Comparison of ENCODE assay signal across 26 mouse cellular contexts in genomic region chr8:45821650-45822049, GRCm38 (mm10).
DNase-seq lines count a peak whose midpoint lies in the region; ATAC-seq and TF ChIP-seq lines count a peak whose summit lies in the region.
"Had no signal": no experiment of that assay in that cellular context is flagged by ENCODE, and none has a peak within 500 bp of the region (broad histone marks: within the 10 kb centered on the region; RNA-seq: fewer than 3 reads in every experiment).

No protein-coding gene starts in this region.

- H3K27ac ChIP-seq in heart, postnatal 0 days (ENCODE audit: low read depth), result peak overlapping the region; percentile 48
- H3K27ac ChIP-seq in heart, embryonic 11.5 days (ENCODE audit: low read depth, low read length), result no peak overlapping the region
- 0 out of 2 replicates have a peak overlapping the region, but pooled peaks have one; percentile 29 for H3K27ac ChIP-seq in limb, embryonic 12.5 days
- H3K27ac ChIP-seq in limb, embryonic 10.5 days, result no peak overlapping the region
- no peak overlapping the region for H3K27ac ChIP-seq in limb, embryonic 14.5 days (replicated peaks; ENCODE audit: low read depth, low read length)
- H3K27ac ChIP-seq in forebrain, embryonic 11.5 days (ENCODE audit: low read depth, low read length), result no peak overlapping the region
- H3K27ac ChIP-seq: embryonic facial prominence, embryonic 15.5 days; forebrain, embryonic 15.5 days; hindbrain, embryonic 15.5 days; neural tube, embryonic 13.5 days had no signal

- no peak overlapping the region for H3K4me2 ChIP-seq in heart, postnatal 0 days (ENCODE audit: low read depth, low read length)
- no peak overlapping the region for H3K4me2 ChIP-seq in heart, embryonic 11.5 days
- H3K4me2 ChIP-seq in limb, embryonic 12.5 days, result no peak overlapping the region
- no peak overlapping the region for H3K4me2 ChIP-seq in limb, embryonic 14.5 days (replicated peaks; ENCODE audit: low read depth, low read length, severe bottlenecking)
- H3K4me2 ChIP-seq in forebrain, embryonic 11.5 days (ENCODE audit: low read depth, low read length, severe bottlenecking), result no peak overlapping the region
- H3K4me2 ChIP-seq: embryonic facial prominence, embryonic 15.5 days; forebrain, embryonic 15.5 days; hindbrain, embryonic 15.5 days; neural tube, embryonic 13.5 days had no signal

- no peaks in the 10 kb centered on the region for H3K4me1 ChIP-seq in heart, postnatal 0 days (ENCODE audit: control insufficient read depth, insufficient read depth)
- H3K4me1 ChIP-seq in heart, embryonic 11.5 days (ENCODE audit: control insufficient read depth, insufficient read depth, low read length), result no peaks in the 10 kb centered on the region
- H3K4me1 ChIP-seq in limb, embryonic 12.5 days (replicated peaks), result peaks cover 34% of the 10 kb centered on the region
- peaks cover 5% of the 10 kb centered on the region; the same call in 1 of the 2 replicates for H3K4me1 ChIP-seq in limb, embryonic 10.5 days
- peaks cover 8% of the 10 kb centered on the region; the same call in 1 of the 2 replicates for H3K4me1 ChIP-seq in limb, embryonic 14.5 days (ENCODE audit: control insufficient read depth, insufficient read depth, low read length)
- H3K4me1 ChIP-seq in forebrain, embryonic 11.5 days (replicated peaks; ENCODE audit: control insufficient read depth, insufficient read depth, low read length), result no peaks in the 10 kb centered on the region
- H3K4me1 ChIP-seq: forebrain, embryonic 15.5 days; hindbrain, embryonic 15.5 days; neural tube, embryonic 13.5 days had no signal

- WGBS in heart, postnatal 0 days, result 49% methylated on average over 5 of the region's 5 CpGs
- WGBS in heart, embryonic 11.5 days (ENCODE audit: insufficient replicate concordance), result 73% methylated on average over 5 of the region's 5 CpGs
- 73% methylated on average over 5 of the region's 5 CpGs for WGBS in limb, embryonic 12.5 days
- 77% methylated on average over 5 of the region's 5 CpGs for WGBS in limb, embryonic 10.5 days
- 49% methylated on average over 5 of the region's 5 CpGs for WGBS in limb, embryonic 14.5 days
- WGBS in forebrain, embryonic 11.5 days, result 90% methylated on average over 5 of the region's 5 CpGs

- H3K9ac ChIP-seq in heart, postnatal 0 days (replicated peaks; ENCODE audit: low read depth, low read length), result no peak overlapping the region
- H3K9ac ChIP-seq in heart, embryonic 11.5 days (ENCODE audit: low read depth, low read length), result no peak overlapping the region
- no peak overlapping the region for H3K9ac ChIP-seq in limb, embryonic 12.5 days (replicated peaks)
- H3K9ac ChIP-seq in limb, embryonic 14.5 days (ENCODE audit: low read depth, low read length, severe bottlenecking), result no peak overlapping the region
- H3K9ac ChIP-seq in forebrain, embryonic 11.5 days (ENCODE audit: low read length), result no peak overlapping the region
- H3K9ac ChIP-seq: embryonic facial prominence, embryonic 15.5 days; forebrain, embryonic 15.5 days; hindbrain, embryonic 15.5 days; neural tube, embryonic 13.5 days had no signal

- DNase-seq in heart, postnatal 0 days (ENCODE audit: low spot score), result no peak
- no peak for DNase-seq in limb, embryonic 10.5 days (ENCODE audit: low spot score)
- peak; percentile 26 for DNase-seq in Muller cell, postnatal 12 days (ENCODE audit: inconsistent ontology term)
- peak; percentile 31 for DNase-seq in limb, embryonic 14.5 days (ENCODE audit: low spot score)
- no peak for DNase-seq in gastrocnemius, adult 8-10 months (ENCODE audit: low spot score in 2 of 2)
- no peak for DNase-seq in forebrain, embryonic 11.5 days (ENCODE audit: low spot score)
- DNase-seq: cerebellum, adult 2 months; cerebellum, postnatal 25 days; gastrocnemius, postnatal 10 days; heart, postnatal 4 days; layer of hippocampus, postnatal 36 days; lung, postnatal 36 days; retina, postnatal 1 day; right cerebral cortex, postnatal 25 days; spleen, adult 18-20 months; thymus, adult 18-20 months; thymus, postnatal 4 days had no signal

- H3K36me3 ChIP-seq in heart, postnatal 0 days (replicated peaks; ENCODE audit: control insufficient read depth, insufficient read depth, low read length), result peaks cover 71% of the 10 kb centered on the region
- no peaks in the 10 kb centered on the region; the same call in 1 of the 2 replicates for H3K36me3 ChIP-seq in heart, embryonic 11.5 days (ENCODE audit: control insufficient read depth, insufficient read depth, low read length)
- no peaks in the 10 kb centered on the region for H3K36me3 ChIP-seq in limb, embryonic 12.5 days
- no peaks in the 10 kb centered on the region for H3K36me3 ChIP-seq in limb, embryonic 10.5 days
- H3K36me3 ChIP-seq in limb, embryonic 14.5 days (ENCODE audit: control insufficient read depth, insufficient read depth, low read length), result no peaks in the 10 kb centered on the region
- no peaks in the 10 kb centered on the region for H3K36me3 ChIP-seq in forebrain, embryonic 11.5 days (ENCODE audit: control insufficient read depth, insufficient read depth, low read length)
- H3K36me3 ChIP-seq: embryonic facial prominence, embryonic 15.5 days had no signal

- no peaks in the 10 kb centered on the region for H3K27me3 ChIP-seq in heart, postnatal 0 days (ENCODE audit: control insufficient read depth, insufficient read depth, low read length)
- H3K27me3 ChIP-seq in heart, embryonic 11.5 days (ENCODE audit: control insufficient read depth, insufficient read depth, low read length), result no peaks in the 10 kb centered on the region
- no peaks in the 10 kb centered on the region for H3K27me3 ChIP-seq in limb, embryonic 12.5 days
- H3K27me3 ChIP-seq in limb, embryonic 10.5 days (ENCODE audit: low read depth, poor library complexity, severe bottlenecking), result no peaks in the 10 kb centered on the region
- no peaks in the 10 kb centered on the region for H3K27me3 ChIP-seq in limb, embryonic 14.5 days (ENCODE audit: control insufficient read depth, insufficient read depth, low read length)
- H3K27me3 ChIP-seq in forebrain, embryonic 11.5 days (ENCODE audit: control insufficient read depth, insufficient read depth, low read length), result no peaks in the 10 kb centered on the region
- H3K27me3 ChIP-seq: embryonic facial prominence, embryonic 15.5 days; forebrain, embryonic 15.5 days; hindbrain, embryonic 15.5 days; neural tube, embryonic 13.5 days; Patski had no signal

- no peak overlapping the region for H3K4me3 ChIP-seq in heart, postnatal 0 days (ENCODE audit: low read depth, low read length)
- H3K4me3 ChIP-seq in heart, embryonic 11.5 days (ENCODE audit: low read depth, low read length), result no peak overlapping the region
- H3K4me3 ChIP-seq in limb, embryonic 12.5 days (replicated peaks), result no peak overlapping the region
- no peak overlapping the region for H3K4me3 ChIP-seq in limb, embryonic 10.5 days
- H3K4me3 ChIP-seq in limb, embryonic 14.5 days (replicated peaks; ENCODE audit: low read length), result no peak overlapping the region
- H3K4me3 ChIP-seq in forebrain, embryonic 11.5 days (ENCODE audit: low read depth, low read length), result no peak overlapping the region
- H3K4me3 ChIP-seq: embryonic facial prominence, embryonic 15.5 days; forebrain, embryonic 15.5 days; hindbrain, embryonic 15.5 days; myocyte; neural tube, embryonic 13.5 days had no signal

- no peak for TF ChIP-seq CTCF in heart, postnatal 0 days (IDR thresholded peaks at IDR 0.05; ENCODE audit: low read depth)

- ATAC-seq in heart, postnatal 0 days (ENCODE audit: insufficient read depth, low read depth), result no peak
- ATAC-seq in heart, embryonic 11.5 days (replicated peaks; ENCODE audit: insufficient number of reproducible peaks, low FRiP score, low TSS enrichment), result no peak
- no peak for ATAC-seq in limb, embryonic 12.5 days (ENCODE audit: insufficient number of reproducible peaks, insufficient read depth, low FRiP score, low TSS enrichment, low read depth)
- no peak for ATAC-seq in limb, embryonic 14.5 days (ENCODE audit: low FRiP score, low read depth)
- no peak for ATAC-seq in forebrain, embryonic 11.5 days (replicated peaks; ENCODE audit: low FRiP score)
- ATAC-seq: forebrain, embryonic 15.5 days; midbrain, embryonic 16.5 days; Patski had no signal

- no peak for TF ChIP-seq POLR2A in limb, embryonic 14.5 days (IDR thresholded peaks at IDR 0.05; ENCODE audit: borderline replicate concordance, extremely low read depth, insufficient read depth, insufficient read length)

- no peaks in the 10 kb centered on the region for H3K9me3 ChIP-seq in heart, postnatal 0 days (replicated peaks; ENCODE audit: control insufficient read depth, low read length)
- H3K9me3 ChIP-seq in heart, embryonic 11.5 days (replicated peaks; ENCODE audit: control insufficient read depth, low read length), result no peaks in the 10 kb centered on the region
- no peaks in the 10 kb centered on the region for H3K9me3 ChIP-seq in limb, embryonic 12.5 days
- no peaks in the 10 kb centered on the region for H3K9me3 ChIP-seq in limb, embryonic 10.5 days (replicated peaks)
- no peaks in the 10 kb centered on the region for H3K9me3 ChIP-seq in limb, embryonic 14.5 days (ENCODE audit: control insufficient read depth, low read length)
- no peaks in the 10 kb centered on the region for H3K9me3 ChIP-seq in forebrain, embryonic 11.5 days (ENCODE audit: control insufficient read depth, low read length)
- H3K9me3 ChIP-seq: embryonic facial prominence, embryonic 15.5 days; forebrain, embryonic 15.5 days; hindbrain, embryonic 15.5 days; neural tube, embryonic 13.5 days had no signal

- TF ChIP-seq EP300 in heart, postnatal 0 days (IDR thresholded peaks at IDR 0.05; ENCODE audit: low read depth), result no peak

Comparison
In these comparisons a context has a peak if more than half of its experiments do, and no peak if none do; other contexts are left out.
1. DNase-seq: peak in Muller cell, postnatal 12 days (single experiment) and limb, embryonic 14.5 days (single experiment); none in heart, postnatal 0 days (single experiment), limb, embryonic 10.5 days (single experiment), gastrocnemius, adult 8-10 months (0 of 2) and forebrain, embryonic 11.5 days (single experiment).
2. H3K27ac ChIP-seq: peak in heart, postnatal 0 days (single experiment) and limb, embryonic 12.5 days (single experiment); none in heart, embryonic 11.5 days (single experiment), limb, embryonic 10.5 days (single experiment), limb, embryonic 14.5 days (single experiment) and forebrain, embryonic 11.5 days (single experiment).